Mouse (Mus musculus) heart, embryonic 11.5 days (tissue): ENCODE results near the gene Apbb2. TPM values are rescaled to one million over a fixed set of nuclear protein-coding genes. Genes with fewer than 3 reads are reported as not detected.

ENCODE experiments used
- ATAC-seq: fragments of 200-750 bp; cut with Nextera tagmentation; replicated peaks from 2 replicates; pipeline ENCODE4 v1.8.0; 2017; ENCODE audit warnings: moderate library complexity; ENCODE audit not compliant: insufficient number of reproducible peaks, low FRiP score, low TSS enrichment
- H3K27ac ChIP-seq: fragments of 300-500 bp; sonication (generic); 2 replicates; pipeline ENCODE4 v1.5.1; 2014; ENCODE audit warnings: mild to moderate bottlenecking, low read depth, low read length
- H3K27me3 ChIP-seq: fragments of 300-500 bp; sonication (generic); 2 replicates; pipeline ENCODE4 v1.6.1; 2014; ENCODE audit warnings: mild to moderate bottlenecking, low read length, mixed read lengths; ENCODE audit not compliant: control insufficient read depth, insufficient read depth
- H3K36me3 ChIP-seq: fragments of 300-500 bp; sonication (generic); 2 replicates; pipeline ENCODE4 v1.6.1; 2014; ENCODE audit warnings: mild to moderate bottlenecking, low read length, moderate library complexity, mixed read lengths; ENCODE audit not compliant: control insufficient read depth, insufficient read depth
- H3K4me1 ChIP-seq: fragments of 300-500 bp; sonication (generic); 2 replicates; pipeline ENCODE4 v1.6.1; 2014; ENCODE audit warnings: low read length; ENCODE audit not compliant: control insufficient read depth, insufficient read depth
- H3K4me2 ChIP-seq: fragments of 300-500 bp; sonication (generic); 2 replicates; pipeline ENCODE4 v1.6.1; 2014; ENCODE audit warnings: mild to moderate bottlenecking, moderate library complexity
- H3K4me3 ChIP-seq: fragments of 300-500 bp; sonication (generic); 2 replicates; pipeline ENCODE4 v1.5.1; 2014; ENCODE audit warnings: low read depth, low read length
- H3K9ac ChIP-seq: fragments of 300-500 bp; sonication (generic); 2 replicates; pipeline ENCODE4 v1.6.1; 2014; ENCODE audit warnings: mild to moderate bottlenecking, low read depth, low read length, moderate library complexity
- H3K9me3 ChIP-seq: fragments of 300-500 bp; sonication (generic); replicated peaks from 2 replicates; pipeline ENCODE4 v1.6.1; 2016; ENCODE audit warnings: low read length; ENCODE audit not compliant: control insufficient read depth
- WGBS: fragments of 180-500 bp; shearing (Covaris S2); extraction: QIAGEN DNeasy Blood & Tissue Kit; methylation state at CpG from one replicate; pipeline ENCODE4 v1.1.7; 2014; ENCODE audit not compliant: insufficient replicate concordance; 5-methylcytosine and 5-hydroxymethylcytosine counted together
- polyA plus RNA-seq: library from polyadenylated mRNA; unstranded; fragments of >200 nt; fragmentation: Nextera tagmentation; extraction: Ambion mirVana; gene quantifications from 2 replicates; pipeline ENCODE4 v1.2.1, GENCODE M21; 2014

The Apbb2 gene
- polyA plus RNA-seq, 1 experiment from 2014 or later = 25.9 TPM

- ATAC-seq = no peak
- no peak overlapping the region for H3K4me2 ChIP-seq
- no peaks in the 10 kb centered on the region for H3K36me3 ChIP-seq
- 76% methylated on average over 14 of the region's 14 CpGs for WGBS
- no peaks in the 10 kb centered on the region for H3K27me3 ChIP-seq
- no peaks in the 10 kb centered on the region for H3K4me1 ChIP-seq
- H3K9me3 ChIP-seq = no peaks in the 10 kb centered on the region
- H3K27ac ChIP-seq = no peak overlapping the region
- no peak overlapping the region for H3K9ac ChIP-seq
- H3K4me3 ChIP-seq = no peak overlapping the region
Measured at GRCm38 (mm10) chr5:66376589-66377270, 241.9 kb downstream of the Apbb2 start.

GRCm38 (mm10) chr5:66374413-66374812 lies 244.2 kb downstream of the Apbb2 start:
- ATAC-seq = no peak
- H3K27me3 ChIP-seq = no peaks in the 10 kb centered on the region
- H3K4me3 ChIP-seq = no peak overlapping the region
- no peak overlapping the region for H3K9ac ChIP-seq
- 89% methylated on average over 4 of the region's 4 CpGs for WGBS
- no peaks in the 10 kb centered on the region for H3K4me1 ChIP-seq
- H3K27ac ChIP-seq = no peak overlapping the region
- no peaks in the 10 kb centered on the region for H3K9me3 ChIP-seq
- H3K36me3 ChIP-seq = no peaks in the 10 kb centered on the region
- no peak overlapping the region for H3K4me2 ChIP-seq

- no peak overlapping the region for H3K9ac ChIP-seq
- WGBS = 86% methylated on average over 13 of the region's 13 CpGs
- ATAC-seq = no peak
Measured at GRCm38 (mm10) chr5:66373515-66374164, 244.9 kb downstream of the Apbb2 start.

GRCm38 (mm10) chr5:66371131-66371530 lies 247.5 kb downstream of the Apbb2 start:
- Histone ChIP-seq H3K4me1 (no peaks in the 10 kb centered on the region), H3K27me3 (no peaks in the 10 kb centered on the region), H3K9me3 (no peaks in the 10 kb centered on the region), H3K27ac (no peak overlapping the region), H3K9ac (no peak overlapping the region), H3K36me3 (no peaks in the 10 kb centered on the region), H3K4me3 (no peak overlapping the region), H3K4me2 (no peak overlapping the region)
- ATAC-seq = no peak

More at GRCm38 (mm10) chr5:66373515-66374164, 244.9 kb downstream of the Apbb2 start:
- Histone ChIP-seq H3K27me3 (no peaks in the 10 kb centered on the region), H3K4me3 (no peak overlapping the region), H3K4me2 (no peak overlapping the region), H3K36me3 (no peaks in the 10 kb centered on the region), H3K9me3 (no peaks in the 10 kb centered on the region), H3K4me1 (no peaks in the 10 kb centered on the region), H3K27ac (no peak overlapping the region)

- Histone ChIP-seq H3K4me2 (no peak overlapping the region), H3K27me3 (no peaks in the 10 kb centered on the region), H3K9ac (no peak overlapping the region), H3K4me1 (0 out of 2 replicates have a peak, but pooled peaks cover 4% of the 10 kb centered on the region), H3K27ac (no peak overlapping the region), H3K36me3 (no peaks in the 10 kb centered on the region), H3K9me3 (no peaks in the 10 kb centered on the region), H3K4me3 (no peak overlapping the region)
- WGBS = 41% methylated on average over 7 of the region's 7 CpGs
- ATAC-seq = no peak
Measured at GRCm38 (mm10) chr5:66368966-66369365, 249.6 kb downstream of the Apbb2 start.

- 85% methylated on average over 11 of the region's 11 CpGs for WGBS
- Histone ChIP-seq H3K4me1 (0 out of 2 replicates have a peak, but pooled peaks cover 4% of the 10 kb centered on the region), H3K4me2 (no peak overlapping the region)
Measured at GRCm38 (mm10) chr5:66367641-66368040, 250.9 kb downstream of the Apbb2 start.

GRCm38 (mm10) chr5:66363274-66364261 lies 255.0 kb downstream of the Apbb2 start:
- Histone ChIP-seq H3K4me1 (0 out of 2 replicates have a peak, but pooled peaks cover 4% of the 10 kb centered on the region), H3K27ac (no peak overlapping the region), H3K4me2 (no peak overlapping the region), H3K9ac (no peak overlapping the region), H3K4me3 (no peak overlapping the region), H3K36me3 (peaks cover 2% of the 10 kb centered on the region; the same call in 1 of the 2 replicates), H3K27me3 (no peaks in the 10 kb centered on the region), H3K9me3 (no peaks in the 10 kb centered on the region)
- 73% methylated on average over 18 of the region's 18 CpGs for WGBS
- no peak for ATAC-seq

More at GRCm38 (mm10) chr5:66367641-66368040, 250.9 kb downstream of the Apbb2 start:
- Histone ChIP-seq H3K9me3 (no peaks in the 10 kb centered on the region), H3K27me3 (no peaks in the 10 kb centered on the region), H3K9ac (no peak overlapping the region), H3K36me3 (no peaks in the 10 kb centered on the region), H3K4me3 (no peak overlapping the region), H3K27ac (no peak overlapping the region)
- ATAC-seq = no peak

- Histone ChIP-seq H3K9me3 (no peaks in the 10 kb centered on the region), H3K27ac (no peak overlapping the region), H3K4me1 (0 out of 2 replicates have a peak, but pooled peaks cover 4% of the 10 kb centered on the region), H3K36me3 (peaks cover 2% of the 10 kb centered on the region; the same call in 1 of the 2 replicates), H3K4me2 (no peak overlapping the region), H3K9ac (no peak overlapping the region), H3K4me3 (no peak overlapping the region), H3K27me3 (no peaks in the 10 kb centered on the region)
- ATAC-seq = no peak
- 82% methylated on average over 9 of the region's 9 CpGs for WGBS
Measured at GRCm38 (mm10) chr5:66360739-66361138, 257.8 kb downstream of the Apbb2 start.
